Mouse (Mus musculus) cerebellum, adult 11 months (tissue): ENCODE measurements around the gene Tmem164.
"Not testable (repeated sequence)": the region's sequence is repeated elsewhere in the genome, so short reads cannot be mapped to it uniquely, and the experiment has no call there.

Source experiments
- DNase-seq: peaks from one replicate; pipeline ENCODE4 v3.0.0; 2022

Gene Tmem164

DNA sequence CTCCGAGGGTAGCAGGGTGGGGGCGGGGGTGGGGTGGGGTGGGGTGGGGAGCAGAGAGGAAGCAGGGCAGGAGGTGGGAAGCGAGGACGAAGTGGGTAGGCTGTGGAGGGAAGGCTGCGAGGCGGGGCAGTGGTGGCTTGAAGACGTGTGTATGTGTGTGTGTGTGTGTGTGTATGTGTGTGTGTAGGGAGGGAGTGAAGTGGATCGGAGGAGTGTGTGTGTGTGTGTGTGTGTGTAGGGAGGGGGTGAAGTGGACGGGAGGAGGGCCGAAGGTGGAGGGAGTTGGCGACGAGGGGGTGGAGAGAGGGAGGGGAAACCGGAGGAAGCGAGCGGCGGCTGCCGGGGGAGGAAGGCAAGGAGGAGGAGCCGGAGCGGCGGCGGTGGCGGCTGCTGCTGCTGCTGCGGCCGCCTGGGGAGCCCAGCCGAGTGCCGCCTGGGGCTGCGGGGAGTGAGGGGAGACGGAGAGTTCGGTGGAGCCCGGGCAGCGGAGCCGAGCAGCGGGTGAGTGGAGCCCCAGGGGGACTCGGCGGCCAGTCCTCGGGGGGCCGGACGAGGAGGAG is at the start of gene Tmem164:
Gene Tmem164 (plus strand): TSS at position 351 of the 560 bp plus-strand sequence.
- DNase-seq, result peak; percentile 64

DNA sequence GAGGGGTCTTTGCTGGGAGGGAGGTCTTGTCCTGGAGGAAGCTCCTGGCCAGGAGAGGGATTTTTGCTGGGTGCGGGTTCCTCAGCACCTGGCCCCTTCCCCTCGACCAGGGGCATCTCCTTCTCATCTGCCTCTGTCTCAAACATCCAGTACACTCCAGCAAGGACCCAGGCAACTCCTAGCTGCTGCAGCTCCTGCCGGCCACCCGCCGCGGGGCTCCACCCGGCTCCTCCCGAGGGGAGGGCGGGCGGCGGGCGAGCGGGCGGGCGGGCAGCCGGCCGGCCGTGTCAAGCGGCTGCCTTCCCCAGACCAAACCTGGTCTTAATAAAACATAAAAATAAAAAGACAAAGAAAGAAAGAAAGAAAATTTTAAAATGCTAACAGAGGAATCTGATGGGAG is 48.2 kb upstream of the Tmem164 start:
- not testable (repeated sequence) for DNase-seq

DNA sequence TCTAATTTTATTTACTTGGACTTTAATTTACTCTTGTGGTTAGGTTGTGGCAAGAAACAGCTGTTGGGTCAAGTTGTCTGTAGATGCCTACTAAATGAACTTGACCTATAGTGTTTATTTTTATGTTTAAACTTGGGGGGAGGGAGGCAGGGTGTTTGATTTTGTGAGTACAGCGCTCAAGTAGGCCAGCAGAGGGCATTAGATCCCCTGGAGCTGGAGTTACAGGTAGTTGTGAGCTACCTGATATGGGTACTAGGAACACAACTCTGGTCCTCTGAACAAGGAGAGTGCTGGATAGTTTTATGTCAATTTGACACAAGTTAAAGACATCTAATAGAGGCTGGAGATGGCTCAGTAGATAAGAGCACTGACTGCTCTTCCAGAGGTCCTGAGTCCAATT is 34.0 kb upstream of the Tmem164 start:
- no peak for DNase-seq

DNA sequence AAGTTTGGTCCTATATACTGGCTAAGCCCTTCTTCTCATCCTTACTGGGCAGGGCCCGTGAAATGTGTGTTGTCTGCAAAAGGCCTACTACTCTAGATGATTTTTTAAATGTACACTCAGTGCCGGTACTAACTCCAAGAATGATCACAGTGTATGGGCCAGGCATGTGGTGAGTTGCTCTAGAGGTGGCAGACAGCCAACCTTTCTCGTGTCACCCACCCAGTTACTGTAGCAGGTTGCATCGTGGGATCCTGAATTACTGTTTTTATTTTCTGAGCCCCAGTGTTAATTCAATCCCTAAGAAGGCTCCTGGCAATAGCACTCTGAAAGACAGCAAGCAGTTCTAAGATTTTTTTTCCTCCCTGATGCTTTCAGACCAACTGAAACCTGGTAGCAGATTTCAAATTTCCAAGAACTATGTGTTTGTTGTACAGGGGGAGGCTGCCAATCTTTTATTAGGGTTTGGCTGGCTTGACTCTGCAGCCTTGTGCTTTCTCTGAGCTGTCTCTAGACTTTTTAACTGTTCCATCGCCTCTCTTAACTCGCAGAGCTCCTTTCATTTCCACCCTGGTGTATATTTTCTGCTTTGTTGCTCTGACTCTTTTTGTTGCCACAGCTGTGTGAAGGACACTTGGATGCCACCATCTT is 31.0 kb upstream of the Tmem164 start:
- no peak for DNase-seq

DNA sequence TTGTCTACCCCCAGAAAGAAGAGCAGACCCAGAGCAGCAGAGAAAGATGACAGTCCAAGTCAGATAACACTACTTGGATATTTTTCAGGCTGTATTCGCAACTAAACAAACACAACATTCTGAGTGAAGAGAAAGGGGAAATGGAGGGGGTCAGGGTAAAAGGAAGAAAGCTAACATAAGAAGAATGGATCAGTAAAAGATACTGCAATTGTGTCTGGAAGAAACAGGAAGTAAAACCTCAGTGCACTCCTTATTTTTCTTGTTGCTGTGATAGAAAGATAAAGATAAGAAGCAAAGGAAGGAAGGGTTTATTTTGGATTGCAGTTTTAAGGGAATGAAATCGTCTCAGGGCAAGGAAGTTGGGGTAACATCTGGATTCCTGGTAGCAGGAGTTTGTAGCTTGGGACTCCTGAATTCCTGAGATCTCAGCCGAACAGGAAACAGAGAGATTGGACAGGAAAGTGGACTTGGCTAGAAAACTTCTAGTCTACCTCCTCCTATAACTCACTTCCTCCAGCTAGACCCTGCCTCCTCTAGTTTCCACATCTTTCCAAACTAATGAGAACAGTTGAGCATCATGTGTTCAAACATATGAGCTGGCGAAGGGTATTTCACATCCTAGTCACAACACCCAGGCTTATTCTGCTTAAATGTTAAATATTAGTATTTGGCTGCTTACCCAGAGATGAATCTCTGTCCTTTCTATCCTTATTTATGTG is 16.3 kb upstream of the Tmem164 start:
- no peak for DNase-seq

DNA sequence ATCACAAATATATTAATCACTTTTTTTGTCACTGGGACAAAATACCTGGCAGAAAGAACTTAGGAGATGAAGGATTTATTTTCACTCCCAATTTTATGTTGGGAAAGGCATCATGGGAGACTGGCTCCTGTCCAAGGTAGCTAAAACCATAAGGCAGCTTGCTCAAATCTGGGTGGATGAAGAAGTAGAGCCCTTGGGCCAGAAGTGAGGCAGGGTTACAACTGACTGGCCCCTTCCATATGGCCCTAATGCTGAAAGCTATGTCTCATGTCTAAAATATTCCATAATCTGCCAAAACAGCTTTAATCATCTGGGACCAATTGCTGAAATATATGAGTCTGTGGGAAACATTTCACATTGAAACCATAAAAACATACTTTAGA is 15.8 kb upstream of the Tmem164 start:
- no peak for DNase-seq

DNA sequence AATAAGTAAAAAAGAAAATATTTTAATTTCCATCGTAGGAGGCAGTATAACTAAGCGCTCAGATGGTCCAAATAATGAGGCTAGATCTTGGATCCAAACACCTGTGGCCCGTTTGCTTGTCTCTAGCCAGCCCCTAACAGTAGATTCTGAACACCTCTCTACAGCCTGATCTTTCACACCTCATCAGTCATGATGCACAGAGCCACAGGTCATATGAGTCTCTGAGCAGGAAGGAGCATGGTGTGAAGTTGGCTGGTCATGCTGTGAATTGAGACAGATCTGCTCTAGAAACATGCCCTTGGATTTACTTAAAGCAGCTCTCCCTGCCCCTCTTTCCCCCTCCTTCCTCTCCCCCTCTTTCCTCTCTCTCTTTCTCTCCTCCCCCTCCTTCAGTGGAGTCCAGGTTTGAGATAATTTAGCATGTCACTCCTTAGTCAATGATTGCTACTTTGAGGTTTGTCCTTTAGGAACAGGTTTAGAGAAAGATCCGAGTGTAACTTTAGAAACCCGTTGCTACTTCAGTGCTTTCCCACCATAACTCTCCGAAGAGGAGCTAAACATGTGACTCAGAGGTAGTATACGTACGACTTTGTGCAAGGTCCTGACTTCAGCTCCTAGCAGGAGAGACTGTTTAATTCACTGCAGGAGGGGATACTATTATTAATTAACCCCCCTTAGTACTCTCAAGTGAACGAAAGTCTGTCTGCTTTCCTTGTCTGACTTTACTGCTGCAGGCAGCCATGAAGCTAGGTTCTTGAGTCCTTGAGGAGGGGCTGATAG is 11.7 kb upstream of the Tmem164 start:
- no peak for DNase-seq

DNA sequence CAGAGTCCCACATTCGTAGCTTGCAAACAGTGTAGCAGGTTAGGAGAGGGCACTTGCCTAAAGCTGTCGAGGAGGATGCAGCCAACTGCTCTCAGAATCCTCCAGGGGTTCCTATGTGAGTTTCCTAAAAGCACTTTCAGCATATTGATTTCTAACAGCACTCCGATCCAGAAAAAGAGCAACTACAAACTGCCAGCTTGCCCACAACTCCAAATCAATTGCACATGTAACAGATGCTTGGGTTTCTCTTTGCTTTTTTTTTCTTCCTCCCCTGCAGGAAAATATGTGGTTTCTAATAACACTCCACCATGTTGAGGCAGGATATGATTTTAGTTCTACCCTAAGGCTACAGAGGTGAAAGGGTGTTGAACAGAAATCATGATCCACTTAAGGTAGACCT is 11.1 kb upstream of the Tmem164 start:
- no peak for DNase-seq

DNA sequence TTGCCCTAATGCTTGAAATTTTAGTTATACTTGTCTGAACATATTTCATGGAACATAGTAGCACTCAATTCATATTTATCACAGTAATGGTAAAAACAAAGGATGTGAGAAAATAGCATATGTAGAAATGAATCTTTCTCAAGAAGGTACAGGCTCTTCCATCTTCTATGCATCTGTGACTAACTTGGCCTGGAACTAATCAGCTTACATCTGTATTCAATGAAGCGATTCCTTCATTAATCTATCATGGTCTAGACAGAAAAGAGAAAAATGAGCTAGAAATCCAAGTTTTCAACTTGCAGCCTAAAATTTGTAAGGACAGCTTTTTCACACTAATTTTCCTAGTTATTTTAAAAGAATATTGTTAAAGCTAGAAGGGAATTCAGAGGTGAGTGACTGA is 10.1 kb upstream of the Tmem164 start:
- no peak for DNase-seq

DNA sequence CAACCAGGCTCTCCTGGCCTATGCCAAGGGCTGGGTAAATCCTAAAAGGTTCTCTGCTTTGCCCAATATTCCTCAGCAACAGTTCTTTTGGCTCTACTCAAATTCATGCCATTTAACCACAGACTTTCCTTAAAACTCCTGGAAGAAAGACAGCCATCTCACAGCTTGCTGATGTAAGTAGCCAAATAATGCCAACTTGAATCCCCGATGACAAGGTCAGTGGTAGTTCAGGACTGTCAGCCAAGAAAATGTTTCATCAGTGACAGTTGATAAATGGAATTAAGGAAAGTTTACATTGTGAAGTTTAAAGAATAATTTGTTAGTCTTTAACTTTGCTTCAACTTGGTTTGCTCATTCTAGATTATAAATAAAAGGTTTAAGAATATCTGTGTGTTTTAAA is 8.5 kb upstream of the Tmem164 start:
- DNase-seq, result no peak

DNA sequence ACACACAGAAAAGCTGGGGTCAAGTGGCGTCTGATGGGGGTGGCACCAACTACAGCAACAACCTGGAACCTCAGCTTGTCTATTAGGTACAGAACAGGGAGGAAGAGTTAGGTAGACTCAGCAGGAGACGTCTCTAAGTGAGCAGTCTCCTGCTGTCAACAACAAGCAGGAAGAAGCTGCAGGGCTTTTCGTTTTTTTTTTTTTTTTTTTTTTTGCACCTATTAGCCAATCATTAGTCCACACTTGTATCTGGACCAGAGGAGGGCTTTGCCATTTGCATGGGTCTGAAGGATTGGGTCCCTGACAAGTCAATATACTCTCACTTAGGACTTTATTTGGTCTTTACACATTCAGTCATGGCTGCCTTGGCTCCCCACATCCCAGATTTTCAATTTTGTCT is 4.0 kb upstream of the Tmem164 start:
- no peak for DNase-seq

DNA sequence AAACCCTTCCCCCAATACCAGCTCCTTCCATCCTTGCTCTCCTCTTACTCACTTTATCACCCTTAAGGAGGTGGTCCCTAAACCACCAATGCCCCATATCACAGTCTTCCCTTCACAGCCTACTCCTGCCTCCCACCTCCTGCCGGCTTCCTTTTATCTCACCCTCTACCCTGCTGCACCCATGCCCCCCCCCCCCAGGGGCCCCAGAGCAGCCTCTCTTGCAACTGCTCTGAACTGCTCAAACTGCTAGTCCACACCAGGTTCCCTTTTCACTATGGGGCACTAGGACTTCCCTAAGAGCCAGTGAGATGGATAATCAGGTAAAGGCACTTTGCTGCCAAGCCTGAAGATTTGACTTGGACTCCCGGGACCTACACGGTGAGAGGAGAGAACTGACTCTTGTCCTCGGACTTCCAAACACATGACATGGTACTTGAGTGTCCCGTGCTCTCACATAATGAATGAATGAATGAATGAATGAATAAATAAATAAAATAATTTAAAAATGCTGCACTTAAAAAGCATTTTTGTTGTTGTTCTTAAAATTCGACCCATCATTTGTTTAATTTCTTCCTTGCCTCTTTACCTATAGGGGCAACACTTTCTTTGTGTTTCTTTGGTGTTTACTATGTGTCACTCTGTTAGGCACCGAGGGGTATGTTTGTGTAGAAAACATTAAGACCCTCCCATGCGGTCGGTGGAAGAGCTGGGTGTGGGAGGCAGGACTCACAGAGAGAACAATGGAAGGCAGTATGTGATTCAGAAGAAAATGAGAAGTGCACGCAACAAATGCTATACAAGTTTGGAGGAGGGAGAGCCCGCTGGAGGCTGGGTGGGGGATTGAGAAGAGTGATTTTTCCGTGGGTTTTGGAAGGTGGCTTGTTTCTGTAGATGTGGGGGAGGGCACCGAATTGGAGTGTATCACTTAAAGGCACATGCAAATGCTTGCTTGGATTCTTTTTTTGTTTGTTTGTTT is 2.4 kb upstream of the Tmem164 start:
- DNase-seq, result no peak

DNA sequence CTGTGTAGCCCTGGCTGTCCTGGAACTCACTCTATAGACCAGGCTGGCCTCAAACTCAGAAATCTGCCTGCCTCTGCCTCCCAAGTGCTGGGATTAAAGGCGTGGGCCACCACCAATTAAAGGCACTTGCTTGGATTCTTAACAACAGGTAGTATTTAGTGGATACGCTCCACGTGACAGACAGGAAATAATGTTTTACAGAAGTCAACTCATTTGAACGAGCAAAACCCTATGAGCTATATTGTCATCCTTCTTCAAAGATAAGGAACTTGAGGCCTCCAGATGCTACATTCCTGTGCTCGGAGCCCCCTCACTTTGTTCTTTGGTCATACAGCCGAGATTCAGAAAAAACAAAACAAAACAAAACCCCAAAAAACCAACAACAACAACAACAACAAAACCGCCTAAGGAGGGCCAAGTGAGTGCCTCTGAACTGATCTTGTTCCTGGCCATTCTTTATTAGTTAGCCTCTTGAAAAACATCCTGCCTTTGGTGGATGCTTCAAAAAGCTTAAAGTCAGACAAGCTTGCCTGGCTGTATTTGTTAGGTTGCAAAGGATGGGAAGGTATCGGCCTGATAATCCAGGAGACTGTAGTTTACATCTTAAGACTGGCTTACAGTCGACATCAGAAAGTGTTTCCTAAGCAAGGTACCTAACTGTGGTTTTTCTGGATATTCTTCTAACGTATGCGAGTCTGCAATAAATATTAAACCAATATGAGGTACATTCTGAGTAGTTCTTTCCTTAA is 1.5 kb upstream of the Tmem164 start:
- no peak for DNase-seq

DNA sequence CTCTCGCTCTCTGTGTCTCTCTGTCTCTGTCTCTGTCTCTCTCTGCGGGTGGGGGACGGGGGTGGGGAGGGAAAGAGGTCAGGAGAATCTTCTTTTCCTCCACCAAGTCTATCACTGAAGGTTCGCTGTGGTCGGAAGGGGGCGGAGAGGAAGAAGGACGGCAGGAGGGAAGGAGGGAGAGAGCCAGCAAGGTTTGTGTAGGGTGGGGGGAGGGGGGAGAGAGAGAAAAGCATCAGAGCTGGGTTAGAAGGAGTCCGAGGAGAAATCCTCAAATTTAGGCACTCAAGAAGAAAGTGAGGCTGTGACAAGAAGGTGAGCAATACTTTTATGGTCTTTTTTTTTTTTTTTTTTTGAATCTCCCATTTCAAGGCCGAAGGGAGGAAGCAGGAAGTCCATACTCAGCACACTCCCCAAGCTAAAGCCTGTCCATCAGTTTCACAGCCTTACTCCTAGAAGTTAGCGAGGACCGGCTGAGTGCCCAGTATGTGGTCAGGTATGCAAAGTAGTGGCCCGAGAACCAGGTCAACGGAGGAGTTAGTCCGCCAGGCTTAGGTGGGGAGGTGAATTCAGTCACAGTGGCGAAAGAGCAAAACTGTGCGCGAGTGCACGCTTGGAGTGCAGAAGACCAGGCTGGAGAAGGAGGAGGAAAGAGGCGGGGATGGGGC is 683 bp upstream of the Tmem164 start:
- DNase-seq, result peak; percentile 33

DNA sequence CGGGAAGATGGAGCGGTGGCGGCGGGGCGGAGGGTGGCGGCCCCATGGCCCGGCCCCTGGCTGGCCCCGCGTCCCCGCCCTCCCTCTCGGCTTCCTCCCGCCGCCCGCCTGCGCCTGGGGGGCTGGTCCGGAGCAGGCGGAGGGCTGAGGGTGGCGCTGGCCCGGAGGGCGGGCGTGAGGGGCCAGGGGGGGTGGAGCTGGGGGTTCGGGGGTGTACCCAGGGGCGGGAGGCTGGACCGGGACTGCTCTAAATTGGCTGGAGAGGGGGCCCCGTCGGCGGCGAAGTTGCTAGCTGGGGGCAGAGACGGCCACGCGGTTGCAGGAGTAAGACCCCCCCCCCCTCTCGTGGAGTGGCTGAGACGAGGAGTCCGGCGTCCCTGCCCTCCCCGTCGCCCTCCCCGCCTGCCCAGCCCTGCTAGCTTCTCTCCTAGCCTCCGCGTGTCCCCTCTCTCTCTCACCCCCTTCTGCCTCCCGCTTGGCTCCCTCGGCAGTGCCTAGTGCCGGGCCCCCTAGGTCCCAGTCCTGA is 473 bp downstream of the Tmem164 start:
- DNase-seq, result no peak

DNA sequence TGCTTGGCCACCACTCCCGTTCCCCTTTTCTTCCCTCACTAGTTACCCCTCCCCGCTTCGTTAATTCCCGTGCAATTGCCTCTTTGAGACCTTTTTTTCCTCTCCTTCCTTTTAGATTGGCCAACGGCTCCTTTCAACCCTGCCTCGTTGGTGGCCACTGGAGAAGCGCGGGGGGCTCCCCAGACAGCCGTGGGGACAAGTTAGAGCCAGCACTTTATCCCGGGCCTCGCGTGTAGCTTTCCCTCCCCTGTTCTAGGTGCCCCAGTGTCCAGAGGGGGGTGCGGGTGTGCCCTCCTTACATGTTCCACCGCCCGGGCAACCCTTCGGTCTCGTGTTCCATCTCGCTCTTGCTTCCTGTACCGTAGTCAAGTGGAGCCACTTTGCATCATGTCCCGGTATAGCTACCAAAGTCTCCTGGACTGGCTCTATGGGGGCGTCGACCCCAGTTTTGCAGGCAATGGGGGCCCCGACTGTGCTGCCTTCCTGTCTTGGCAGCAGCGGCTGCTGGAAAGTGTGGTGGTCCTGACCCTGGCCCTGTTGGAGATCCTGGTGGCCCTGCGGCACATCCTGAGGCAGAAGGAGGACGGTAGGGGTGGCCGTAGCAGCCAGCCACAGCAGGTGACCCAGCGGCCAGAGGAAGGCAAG is 1.1 kb downstream of the Tmem164 start:
- no peak for DNase-seq

DNA sequence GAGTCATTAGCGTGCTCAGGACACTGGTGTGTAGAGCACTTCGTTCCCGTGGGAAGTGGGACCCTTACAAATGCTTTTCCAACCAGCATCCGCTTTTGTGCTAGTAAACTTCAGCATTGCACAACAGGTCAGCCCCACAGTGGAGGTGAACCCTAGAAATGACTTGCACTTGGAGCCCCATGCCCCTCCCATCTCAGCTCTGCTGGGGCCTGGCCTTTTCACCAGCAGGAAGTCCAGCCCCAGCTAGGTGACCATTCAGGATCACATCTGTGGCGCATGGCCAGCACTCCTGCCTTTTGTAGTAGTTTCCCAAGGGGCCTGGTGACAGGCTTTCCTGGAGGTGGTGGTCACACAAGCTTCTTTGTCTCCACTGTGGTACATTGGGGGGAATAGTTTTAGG is 1.8 kb downstream of the Tmem164 start:
- no peak for DNase-seq

DNA sequence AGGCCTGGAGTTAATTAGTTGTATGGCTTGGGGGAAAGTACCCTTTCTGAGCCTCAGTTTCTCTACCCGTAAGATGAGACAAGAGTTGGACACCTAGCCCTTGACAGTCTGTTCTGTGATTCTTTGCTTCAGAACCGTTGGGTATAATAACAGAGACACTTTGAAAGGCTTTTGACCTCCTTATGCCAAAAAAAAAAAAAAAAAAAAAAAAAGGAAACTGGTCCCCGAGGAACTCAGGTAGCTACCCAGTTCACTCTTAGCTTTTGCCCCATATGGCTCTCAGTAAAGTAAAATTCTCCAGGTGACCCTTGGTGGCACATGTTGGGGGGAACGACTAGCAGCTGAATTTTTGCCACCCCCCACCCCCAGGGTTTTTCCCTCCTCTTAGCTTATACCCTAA is 3.5 kb downstream of the Tmem164 start:
- no peak for DNase-seq

DNA sequence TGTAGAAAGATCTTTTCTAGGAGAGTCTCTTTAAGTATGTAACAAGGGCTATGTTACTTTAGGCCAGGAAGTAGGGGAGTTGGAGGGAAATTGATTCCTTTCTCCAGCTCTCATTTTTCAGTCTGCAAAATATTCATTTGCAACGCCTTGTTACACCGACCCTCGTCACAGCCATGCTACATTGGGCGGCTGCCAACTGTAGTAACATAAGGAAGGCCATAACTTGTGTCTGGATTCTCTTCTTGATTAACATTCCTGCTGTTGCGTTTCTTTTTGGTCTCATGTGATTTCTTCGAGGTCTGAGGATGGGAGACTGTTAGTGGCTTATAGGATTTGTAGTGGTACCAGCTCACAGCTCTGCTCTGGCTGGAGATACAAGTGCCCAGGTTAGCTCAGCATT is 4.5 kb downstream of the Tmem164 start:
- no peak for DNase-seq

DNA sequence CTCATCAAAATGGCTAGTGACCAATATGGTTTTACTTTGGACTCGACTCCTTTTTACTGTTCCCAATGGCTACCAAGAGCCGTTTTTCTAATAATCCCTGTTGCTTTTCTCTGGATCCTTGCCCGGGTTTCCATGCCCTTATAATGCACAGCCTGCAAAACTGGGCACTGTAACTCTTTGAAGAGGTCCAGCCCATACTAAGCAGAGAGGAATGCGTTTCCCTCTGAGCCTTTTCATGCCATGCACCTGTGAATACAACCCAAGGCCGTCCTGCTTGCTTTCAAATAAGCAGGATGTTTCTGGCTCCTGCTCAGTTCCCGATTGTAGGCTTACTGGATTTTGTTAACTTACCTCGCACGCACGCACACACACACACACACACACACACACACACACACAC is 7.3 kb downstream of the Tmem164 start:
- DNase-seq, result no peak
